Mouse (Mus musculus) layer of hippocampus, adult 6 months (tissue): ENCODE data around the gene BC005624. TPM values are rescaled to one million over a fixed set of nuclear protein-coding genes. Genes with fewer than 3 reads are reported as not detected.

Source experiments
- long read RNA-seq, 2 experiments: library from polyadenylated mRNA; unstranded; transcript quantifications; one replicate each; pipeline ENCODE4 v2.0.0; 2019 to 2020
- polyA plus RNA-seq: library from polyadenylated mRNA; unstranded; fragments of <200 nt; fragmentation: Nextera tagmentation; gene quantifications from 2 replicates; pipeline ENCODE4 v1.2.3, GENCODE M21; 2021

The BC005624 gene
- polyA plus RNA-seq: 73.5 and 81.5 TPM in 2 replicates
- long read RNA-seq, experiment 1, transcript BC005624-201 (9 exons, 1,984 nt): major isoform, 160 of 187 reads
- long read RNA-seq, experiment 1, partial matches to known transcripts: 12 of 187 reads
- long read RNA-seq, experiment 1, other reads (novel, unspliced or antisense): 15 of 187 reads
- long read RNA-seq, experiment 2, transcript BC005624-201 (9 exons, 1,984 nt): major isoform, 421 of 451 reads
- long read RNA-seq, experiment 2, partial matches to known transcripts: 6 of 451 reads
- long read RNA-seq, experiment 2, other reads (novel, unspliced or antisense): 24 of 451 reads

DNA sequence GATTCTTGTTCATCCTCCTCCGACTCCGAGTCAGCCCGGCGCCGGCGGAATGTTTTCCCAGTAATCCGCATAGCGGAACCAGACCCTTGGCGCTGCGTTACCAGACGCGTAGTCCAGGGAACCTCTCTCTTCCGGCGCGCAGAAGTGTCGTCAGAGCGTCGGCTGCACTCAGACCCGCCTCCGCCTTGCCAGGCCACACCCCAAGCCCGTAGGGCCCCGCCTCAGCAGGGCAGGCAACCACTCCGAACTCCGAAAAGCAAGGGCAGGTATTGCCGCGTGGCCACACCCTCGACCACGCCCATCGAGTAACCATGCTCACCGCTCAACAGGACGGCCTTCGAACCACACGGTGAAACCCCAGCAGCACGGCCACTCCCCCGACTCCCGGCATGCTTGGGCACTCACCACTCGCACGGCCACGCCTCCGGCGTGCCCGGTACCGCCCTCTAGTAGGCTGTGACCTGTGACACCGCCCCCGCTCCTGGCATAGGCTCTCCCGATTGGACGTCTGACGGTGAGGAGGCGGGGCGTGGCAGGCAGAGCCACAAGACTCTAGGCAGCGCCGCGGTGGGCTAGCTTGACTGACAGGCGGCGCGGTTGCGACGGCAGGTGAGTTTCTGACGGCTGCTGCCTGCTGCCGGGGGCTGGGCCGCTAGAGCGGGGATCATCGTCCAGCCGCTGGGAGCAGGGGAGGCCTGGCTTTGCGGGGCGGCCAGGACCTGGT, at the start of gene BC005624, which contains the start of gene Usp20:
TSS of gene BC005624 (minus strand) at position 412 of the 724 bp plus-strand sequence.
TSS of gene Usp20 (plus strand) at position 490 of the 724 bp plus-strand sequence.

DNA sequence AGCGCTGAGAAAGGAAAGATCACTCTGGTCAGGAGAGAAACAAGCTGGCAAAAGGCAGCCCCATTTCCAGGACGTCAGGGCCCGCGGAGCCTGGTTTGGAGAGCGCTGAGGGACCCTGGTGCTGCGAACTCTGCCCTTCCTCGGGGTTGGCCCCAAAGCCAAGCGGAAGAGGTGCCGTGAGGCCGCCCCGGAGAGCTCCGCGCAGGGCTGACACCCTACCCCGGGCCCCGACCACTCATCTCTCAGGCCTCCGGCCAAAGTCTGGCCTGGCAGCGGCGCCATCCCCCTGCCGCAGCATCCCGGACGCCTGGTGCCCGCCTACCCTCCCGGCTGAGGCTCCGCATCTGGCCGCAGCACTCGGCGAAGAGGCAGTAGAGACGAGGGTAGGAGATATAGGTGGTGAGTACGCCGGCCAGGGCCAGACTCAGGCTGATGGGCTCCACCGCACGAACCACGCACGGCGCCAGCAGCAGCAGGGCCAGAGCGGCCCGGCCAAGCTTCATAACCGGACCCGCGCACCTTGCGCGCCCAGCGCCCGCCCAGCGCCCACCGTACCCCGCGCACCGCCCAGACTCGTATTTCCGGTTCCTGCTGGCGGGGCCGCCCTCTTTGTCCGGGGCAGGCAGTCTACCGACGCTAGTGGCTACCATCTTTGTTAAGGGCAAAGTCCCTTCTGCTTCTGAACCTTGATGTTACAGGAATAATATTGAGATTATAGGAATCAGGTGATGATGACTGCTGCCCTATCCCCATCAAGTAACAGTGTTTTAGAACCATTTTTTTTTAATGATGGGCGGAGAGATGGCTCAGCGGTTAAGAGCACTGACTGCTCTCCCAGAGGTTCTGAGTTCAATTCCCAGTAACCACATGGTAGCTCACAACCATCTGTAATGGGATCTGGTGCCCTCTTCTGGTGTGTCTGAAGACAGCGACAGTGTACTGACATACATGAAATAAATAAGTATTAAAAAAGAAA, 14.4 kb downstream of the BC005624 start, which contains the start of gene Tor1a:
TSS of gene Tor1a (minus strand) at position 582 of the 976 bp plus-strand sequence.

DNA sequence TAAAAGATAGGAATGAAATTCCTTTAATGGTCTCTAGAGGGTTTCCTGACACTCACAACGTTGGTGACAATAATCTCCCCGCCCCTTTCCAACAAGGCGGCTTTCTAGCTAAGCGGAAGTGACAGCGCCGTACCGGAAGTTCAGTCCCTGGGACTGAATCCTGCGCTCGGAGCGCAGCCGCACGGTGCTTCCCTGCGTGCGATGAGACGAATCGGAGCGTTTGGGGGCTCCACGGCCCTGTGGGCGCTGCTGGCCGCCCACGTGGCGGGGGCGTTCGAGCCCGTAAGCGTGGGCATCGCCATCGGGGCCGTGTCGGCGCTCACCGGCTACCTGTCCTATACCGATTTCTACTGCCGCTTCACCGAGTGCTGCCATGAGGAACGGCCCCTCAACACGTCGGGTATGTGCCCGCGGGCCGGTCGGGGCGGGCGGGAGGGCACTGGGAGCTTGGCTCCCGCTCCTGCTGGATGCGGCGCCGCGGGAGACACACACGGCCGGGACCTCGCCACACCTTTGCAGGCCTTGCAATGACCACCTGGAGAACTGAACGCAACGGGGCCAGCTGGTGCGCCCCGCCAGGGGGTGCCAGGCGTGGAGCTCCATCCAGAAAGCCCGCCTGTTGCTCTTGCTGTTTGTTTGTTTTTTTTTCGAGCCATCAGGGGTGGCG, 29.0 kb downstream of the BC005624 start, which contains the start of gene Tor1b:
TSS of gene Tor1b (plus strand) at position 136 of the 667 bp plus-strand sequence.

DNA sequence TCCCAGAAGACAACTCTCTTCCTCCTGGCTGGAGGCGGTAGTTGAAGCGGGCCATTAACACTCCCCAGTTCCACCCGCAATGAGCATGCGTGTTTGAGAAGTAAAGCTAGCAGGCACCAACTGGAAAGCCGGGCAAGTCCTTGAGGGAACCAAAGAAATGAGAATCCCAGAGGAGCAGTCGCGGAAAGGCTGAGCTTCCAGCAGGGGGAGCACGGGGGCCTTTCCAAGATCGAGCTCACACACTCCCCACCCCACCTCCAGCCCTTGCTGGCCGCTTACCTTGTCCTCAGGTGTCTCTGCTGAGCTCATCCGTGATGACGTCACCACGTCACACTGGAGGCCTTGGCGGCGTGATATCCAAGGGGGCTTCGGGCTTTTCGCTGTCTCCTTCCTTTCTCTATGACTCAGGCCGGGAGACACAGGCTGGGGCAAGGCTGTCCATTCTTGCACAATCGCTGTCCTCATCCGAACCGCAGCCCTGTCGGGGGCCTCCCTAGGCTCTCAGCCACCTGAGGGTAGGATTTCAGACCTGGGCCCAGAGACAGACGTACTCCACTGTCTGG, 52.4 kb downstream of the BC005624 start, which contains the start of gene Ptges:
TSS of gene Ptges (minus strand) at position 381 of the 563 bp plus-strand sequence.

Other genes starting within 250 kb of the BC005624 start
- 3.2 and 5.0 TPM in 2 replicates for gene 1700001O22Rik, start 178.5 kb downstream of the BC005624 start, polyA plus RNA-seq
- gene Ntmt1, start 174.4 kb downstream of the BC005624 start, polyA plus RNA-seq: 51.9 and 55.5 TPM in 2 replicates
- gene Asb6, start 151.9 kb downstream of the BC005624 start, polyA plus RNA-seq: 22.1 and 24.5 TPM in 2 replicates
- 0.18 and 0.44 TPM in 2 replicates for gene Prrx2, start 147.2 kb downstream of the BC005624 start, polyA plus RNA-seq
- gene Ptges, start 52.3 kb downstream of the BC005624 start, polyA plus RNA-seq: 1.7 and 2.3 TPM in 2 replicates
- gene Tor1b, start 29.2 kb downstream of the BC005624 start, polyA plus RNA-seq: 26.2 and 28.7 TPM in 2 replicates
- gene Tor1a, start 14.3 kb downstream of the BC005624 start, polyA plus RNA-seq: 82.1 and 84.8 TPM in 2 replicates
- 32.0 and 32.1 TPM in 2 replicates for gene Usp20, start 78 bp upstream of the BC005624 start, polyA plus RNA-seq
- 14.9 and 19.8 TPM in 2 replicates for gene Fnbp1, start 159.8 kb upstream of the BC005624 start, polyA plus RNA-seq
- gene Gpr107, start 170.1 kb upstream of the BC005624 start, polyA plus RNA-seq: 5.4 and 8.9 TPM in 2 replicates